16 mouse cellular contexts compared by ENCODE assay signal in the genomic region with DNA sequence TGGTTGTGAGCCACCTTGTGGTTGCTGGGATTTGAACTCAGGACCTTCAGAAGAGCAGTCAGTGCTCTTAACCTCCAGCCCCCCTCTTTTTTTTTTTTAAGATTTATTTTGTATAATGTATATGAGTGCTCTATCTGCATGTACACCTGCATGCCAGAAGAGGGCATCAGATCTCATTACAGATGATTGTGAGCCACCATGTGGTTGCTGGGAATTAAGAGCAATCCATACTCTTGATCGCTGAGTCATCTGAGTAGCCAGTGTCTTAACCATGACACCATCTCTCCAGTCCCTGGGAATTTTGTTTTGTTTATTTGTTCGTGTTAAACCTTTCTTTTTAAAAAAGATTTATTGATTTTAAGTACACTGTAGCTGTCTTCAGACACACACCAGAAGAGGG. TPM values are rescaled to one million over a fixed set of nuclear protein-coding genes. Genes with fewer than 3 reads are reported as not detected.
DNase-seq lines count a peak whose midpoint lies in the region; ATAC-seq and TF ChIP-seq lines count a peak whose summit lies in the region.
"Not testable (repeated sequence)": the region's sequence is repeated elsewhere in the genome, so short reads cannot be mapped to it uniquely, and the experiment has no call there.
"Had no signal": no experiment of that assay in that cellular context is flagged by ENCODE, and none has a peak within 500 bp of the region (broad histone marks: within the 10 kb centered on the region; RNA-seq: fewer than 3 reads in every experiment).

No protein-coding gene starts in this region.

- H3K36me3 ChIP-seq in ES-E14 (ENCODE audit: control insufficient read depth, insufficient read depth, low read length, poor library complexity, severe bottlenecking); hindbrain, postnatal 0 days (ENCODE audit: insufficient read depth, low read length); kidney, embryonic 15.5 days; midbrain, embryonic 11.5 days (ENCODE audit: control insufficient read depth, insufficient read depth, low read length): not testable (repeated sequence)

- DNase-seq in 3134 (ENCODE audit: extremely low read depth, insufficient read length, low spot score), result peak; percentile 39
- DNase-seq in ES-E14 (ENCODE audit: low read depth, low spot score); hindbrain, postnatal 0 days (ENCODE audit: low spot score); layer of hippocampus, adult 2 months (ENCODE audit: low spot score in 2 of 2): not testable (repeated sequence)
- peak; percentile 24 for DNase-seq in T-cell, adult 2 months (ENCODE audit: low spot score)
- DNase-seq in midbrain, embryonic 11.5 days (ENCODE audit: low spot score, missing footprints), result peak; percentile 53
- peak; percentile 4 for DNase-seq in thymus, postnatal 4 days

- H3K9ac ChIP-seq in ES-E14 (ENCODE audit: insufficient read depth, low read depth, low read length, poor library complexity, severe bottlenecking); hindbrain, postnatal 0 days (replicated peaks; ENCODE audit: low read length); kidney, embryonic 15.5 days; midbrain, embryonic 11.5 days (ENCODE audit: low read length): not testable (repeated sequence)

- ATAC-seq in hindbrain, postnatal 0 days; kidney, embryonic 15.5 days (replicated peaks; ENCODE audit: low FRiP score); midbrain, embryonic 11.5 days (ENCODE audit: low FRiP score): not testable (repeated sequence)

- peaks cover 12 to 28% of the 10 kb centered on the region in 2 experiments; a peak in 3 of 4 replicates for H3K4me1 ChIP-seq in ES-E14 (ENCODE audit: control insufficient read depth in 2 of 2, insufficient read depth in 2 of 2, low read length in 2 of 2, poor library complexity in 1 of 2)
- H3K4me1 ChIP-seq in hindbrain, postnatal 0 days (ENCODE audit: insufficient read depth, low read length); midbrain, embryonic 11.5 days (ENCODE audit: control insufficient read depth, insufficient read depth, low read length): not testable (repeated sequence)
- H3K4me1 ChIP-seq in kidney, embryonic 15.5 days, result peaks cover 44% of the 10 kb centered on the region

- peak; percentile 20; the same call in 1 of the 2 replicates for TF ChIP-seq CTCF in hindbrain, postnatal 0 days (IDR thresholded peaks at IDR 0.05; ENCODE audit: low read depth)
- TF ChIP-seq CTCF in layer of hippocampus, adult 2 months (conservative IDR thresholded peaks at IDR 0.05), result peak; percentile 50

- H3K4me3 ChIP-seq in ES-E14 (ENCODE audit: insufficient read depth in 1 of 2, low read depth in 1 of 2, low read length in 2 of 2, poor library complexity in 1 of 2, severe bottlenecking in 1 of 2); hindbrain, postnatal 0 days (ENCODE audit: low read length); kidney, embryonic 15.5 days (replicated peaks); layer of hippocampus, adult 2 months; midbrain, embryonic 11.5 days (ENCODE audit: low read depth, low read length): not testable (repeated sequence)

- H3K4me2 ChIP-seq in hindbrain, postnatal 0 days (ENCODE audit: low read depth, low read length); kidney, embryonic 15.5 days; midbrain, embryonic 11.5 days: not testable (repeated sequence)

- not testable (repeated sequence) for H3K9me3 ChIP-seq in ES-E14 (ENCODE audit: control insufficient read depth, insufficient read depth, low read depth, low read length); hindbrain, postnatal 0 days (ENCODE audit: low read length); kidney, embryonic 15.5 days (replicated peaks); midbrain, embryonic 11.5 days (ENCODE audit: control insufficient read depth, low read length)

- not testable (repeated sequence) for H3K27ac ChIP-seq in ES-E14 (ENCODE audit: insufficient read depth, low read depth, low read length, poor library complexity, severe bottlenecking); hindbrain, postnatal 0 days; layer of hippocampus, adult 2 months; midbrain, embryonic 11.5 days (ENCODE audit: low read depth, low read length)
- H3K27ac ChIP-seq in kidney, embryonic 15.5 days, result peak overlapping the region; percentile 87

- 83% methylated on average over 2 of the region's 2 CpGs for WGBS in hindbrain, postnatal 0 days
- WGBS in kidney, embryonic 15.5 days, result 84% methylated on average over 2 of the region's 2 CpGs
- 81% methylated on average over 2 of the region's 2 CpGs for WGBS in midbrain, embryonic 11.5 days

- not testable (repeated sequence) for H3K27me3 ChIP-seq in hindbrain, postnatal 0 days (ENCODE audit: insufficient read depth, low read length); midbrain, embryonic 11.5 days (ENCODE audit: control insufficient read depth, insufficient read depth, low read length)
- peaks cover 11% of the 10 kb centered on the region; the same call in 1 of the 2 replicates for H3K27me3 ChIP-seq in kidney, embryonic 15.5 days

- in situ Hi-C loops in ES-E14 (cut with MboI; ENCODE audit: low sequenced_read_pairs in 2 of 2, unreplicated experiment in 2 of 2), result not testable (repeated sequence)

TF ChIP-seq in ES-E14, 5 proteins besides CTCF, POLR2A, EP300 and RAD21:
- TF ChIP-seq ZNF384 (IDR thresholded peaks at IDR 0.05; ENCODE audit: low read depth, low read length), result 0 out of 2 replicates have a peak, but pooled peaks have one; percentile 11
- peak; percentile 72 for TF ChIP-seq MAFK (IDR thresholded peaks at IDR 0.05; ENCODE audit: insufficient read depth, low read depth, low read length)

RNA-seq across cellular contexts. Expression of gene Ggt1, which starts 5.4 kb away (rescaled TPM):
- 23.6 and 34.4 TPM in 2 replicates for total RNA-seq in ES-E14 (2012; rRNA removed)
- total RNA-seq in hindbrain, postnatal 0 days (2014; rRNA removed), result 3.2 and 7.6 TPM in 2 replicates
- polyA plus RNA-seq in hindbrain, postnatal 0 days (2015; fragmentation: Nextera tagmentation; extraction: Ambion mirVana), result 1.0 and 1.2 TPM in 2 replicates
- polyA plus RNA-seq in kidney, embryonic 15.5 days (2015; fragmentation: Nextera tagmentation; extraction: Ambion mirVana), result 128 and 137 TPM in 2 replicates
- total RNA-seq in layer of hippocampus, adult 2 months (2021), result 1 to 10 TPM; 2.7 to 4.5 TPM
- 1.5 and 2.1 TPM in 2 replicates for polyA plus RNA-seq in midbrain, embryonic 11.5 days (2014; fragmentation: Nextera tagmentation; extraction: Ambion mirVana)
- total RNA-seq: adrenal gland, adult 2 months; adrenal gland, postnatal 14 days; G1E; gastrocnemius, adult 2 months; heart, postnatal 10 days; heart, postnatal 36 days had no signal
- polyA plus RNA-seq: G1E had no signal

RNA-seq across cellular contexts. Expression of gene Lrrc75b, which starts 6.6 kb away (rescaled TPM):
- 0.18 and 0.32 TPM in 2 replicates for total RNA-seq in ES-E14 (2012; rRNA removed)
- total RNA-seq in hindbrain, postnatal 0 days (2014; rRNA removed), result 30.3 and 31.4 TPM in 2 replicates
- 26.0 and 26.4 TPM in 2 replicates for polyA plus RNA-seq in hindbrain, postnatal 0 days (2015; fragmentation: Nextera tagmentation; extraction: Ambion mirVana)
- polyA plus RNA-seq in kidney, embryonic 15.5 days (2015; fragmentation: Nextera tagmentation; extraction: Ambion mirVana), result 3.0 and 3.1 TPM in 2 replicates
- 10 to 100 TPM in 1 of 2 experiments, 1 to 10 TPM in 1; 9.7 to 12.0 TPM for total RNA-seq in layer of hippocampus, adult 2 months (2021)
- polyA plus RNA-seq in midbrain, embryonic 11.5 days (2014; fragmentation: Nextera tagmentation; extraction: Ambion mirVana), result 3.3 and 4.1 TPM in 2 replicates
- total RNA-seq: common myeloid progenitor, adult 5-6 weeks had no signal
- polyA plus RNA-seq: G1E had no signal

RNA-seq across cellular contexts. Expression of gene Ggt5, which starts 22.4 kb away (rescaled TPM):
- total RNA-seq in ES-E14 (2012; rRNA removed), result 0.36 and 0.58 TPM in 2 replicates
- 2.8 and 3.4 TPM in 2 replicates for total RNA-seq in hindbrain, postnatal 0 days (2014; rRNA removed)
- 2.3 TPM in 2 replicates for polyA plus RNA-seq in hindbrain, postnatal 0 days (2015; fragmentation: Nextera tagmentation; extraction: Ambion mirVana)
- 6.7 and 7.7 TPM in 2 replicates for polyA plus RNA-seq in kidney, embryonic 15.5 days (2015; fragmentation: Nextera tagmentation; extraction: Ambion mirVana)
- 1 to 10 TPM; 2.3 TPM for total RNA-seq in layer of hippocampus, adult 2 months (2021)
- polyA plus RNA-seq in midbrain, embryonic 11.5 days (2014; fragmentation: Nextera tagmentation; extraction: Ambion mirVana), result 0.25 and 0.29 TPM in 2 replicates
- polyA plus RNA-seq: C2C12, G1E had no signal

RNA-seq across cellular contexts. Expression of gene Gucd1, which starts 49.0 kb away (rescaled TPM):
- total RNA-seq in ES-E14 (2012; rRNA removed), result 11.5 and 15.6 TPM in 2 replicates
- 42.3 and 44.3 TPM in 2 replicates for total RNA-seq in hindbrain, postnatal 0 days (2014; rRNA removed)
- polyA plus RNA-seq in hindbrain, postnatal 0 days (2015; fragmentation: Nextera tagmentation; extraction: Ambion mirVana), result 12.6 and 15.6 TPM in 2 replicates
- 44.2 and 46.0 TPM in 2 replicates for polyA plus RNA-seq in kidney, embryonic 15.5 days (2015; fragmentation: Nextera tagmentation; extraction: Ambion mirVana)
- total RNA-seq in layer of hippocampus, adult 2 months (2021), result 10 to 100 TPM; 14.5 to 16.0 TPM
- 27.8 and 36.0 TPM in 2 replicates for polyA plus RNA-seq in midbrain, embryonic 11.5 days (2014; fragmentation: Nextera tagmentation; extraction: Ambion mirVana)

RNA-seq across cellular contexts. Expression of gene Snrpd3, which starts 49.4 kb away (rescaled TPM):
- total RNA-seq in ES-E14 (2012; rRNA removed), result 86.5 and 124 TPM in 2 replicates
- total RNA-seq in hindbrain, postnatal 0 days (2014; rRNA removed), result 16.4 and 18.0 TPM in 2 replicates
- 133 and 135 TPM in 2 replicates for polyA plus RNA-seq in hindbrain, postnatal 0 days (2015; fragmentation: Nextera tagmentation; extraction: Ambion mirVana)
- 175 and 183 TPM in 2 replicates for polyA plus RNA-seq in kidney, embryonic 15.5 days (2015; fragmentation: Nextera tagmentation; extraction: Ambion mirVana)
- total RNA-seq in layer of hippocampus, adult 2 months (2021), result 10 to 100 TPM; 69.8 to 76.6 TPM
- polyA plus RNA-seq in midbrain, embryonic 11.5 days (2014; fragmentation: Nextera tagmentation; extraction: Ambion mirVana), result 199 and 208 TPM in 2 replicates
